Mouse (Mus musculus): ENCODE data around the gene Tmem205. TPM values are rescaled to one million over a fixed set of nuclear protein-coding genes. Genes with fewer than 3 reads are reported as not detected.

The Tmem205 gene
- total RNA-seq, 1 experiment from 2014 or later = 609 TPM

- no peak for DNase-seq
Observed at GRCm38 (mm10) chr9:21916851-21917492, 10.4 kb downstream of the Tmem205 start.

DNA sequence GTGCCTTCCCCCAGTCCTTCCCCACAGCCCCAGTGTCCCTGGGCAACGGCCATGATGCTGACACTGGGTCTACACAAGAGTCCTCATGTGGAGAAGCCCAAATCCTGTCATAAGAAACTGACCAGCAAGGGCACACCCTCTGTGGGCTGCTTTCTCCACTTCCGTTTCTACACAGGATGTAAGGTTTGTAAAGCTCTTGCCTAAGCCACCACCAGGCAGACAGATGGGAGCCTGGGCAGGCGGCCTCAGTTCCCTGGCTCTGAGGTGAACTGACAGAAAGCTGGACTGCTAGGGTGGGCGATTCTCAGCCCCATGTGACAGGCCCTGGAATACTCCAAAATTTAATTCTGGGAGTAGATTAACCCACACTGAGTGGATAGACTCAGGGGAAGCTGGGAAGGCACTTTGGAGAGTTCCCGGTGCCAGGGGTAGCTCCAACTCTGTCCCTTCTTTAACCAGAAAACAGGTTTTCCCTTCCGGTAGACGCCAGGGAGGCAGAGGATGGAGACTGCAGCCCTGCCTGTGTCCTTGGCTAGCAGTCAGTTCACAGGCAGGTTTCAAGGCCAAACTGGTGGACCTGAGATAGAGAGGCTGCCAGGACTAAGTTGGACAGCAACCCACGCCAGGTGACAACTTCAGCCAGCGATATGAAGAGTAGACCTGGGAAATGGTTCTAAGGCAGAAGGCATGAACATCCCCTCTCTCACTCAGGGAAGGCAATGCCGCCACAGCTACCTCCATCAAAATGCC, 17.7 kb downstream of the Tmem205 start:
- DNase-seq = no peak

- DNase-seq = no peak
Observed at GRCm38 (mm10) chr9:21908216-21908615, 19.1 kb downstream of the Tmem205 start.

DNA sequence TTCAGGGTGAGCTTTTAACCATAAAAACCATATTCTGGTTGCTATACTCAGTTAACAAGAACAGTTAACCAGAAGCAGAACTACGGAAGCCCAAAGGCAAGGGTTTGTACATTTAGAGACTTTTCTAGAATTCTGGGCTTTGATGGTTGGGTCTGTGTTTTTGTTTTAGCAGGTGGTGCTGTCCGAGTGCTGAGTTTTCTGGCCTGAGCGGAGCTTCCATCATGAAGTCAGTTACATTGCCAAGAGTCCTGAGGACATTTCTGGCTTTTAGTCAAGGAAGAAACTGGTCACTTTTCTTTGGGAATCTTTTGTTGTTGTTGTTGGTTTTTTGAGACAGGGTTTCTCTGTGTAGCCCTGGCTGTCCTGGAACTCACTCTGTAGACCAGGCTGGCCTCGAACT, 23.3 kb downstream of the Tmem205 start:
- DNase-seq = no peak

- DNase-seq = peak; percentile 56
Observed at GRCm38 (mm10) chr9:21901223-21901820, 26.0 kb downstream of the Tmem205 start.

GRCm38 (mm10) chr9:21889229-21889628, 38.1 kb downstream of the Tmem205 start:
- no peak for DNase-seq

DNA sequence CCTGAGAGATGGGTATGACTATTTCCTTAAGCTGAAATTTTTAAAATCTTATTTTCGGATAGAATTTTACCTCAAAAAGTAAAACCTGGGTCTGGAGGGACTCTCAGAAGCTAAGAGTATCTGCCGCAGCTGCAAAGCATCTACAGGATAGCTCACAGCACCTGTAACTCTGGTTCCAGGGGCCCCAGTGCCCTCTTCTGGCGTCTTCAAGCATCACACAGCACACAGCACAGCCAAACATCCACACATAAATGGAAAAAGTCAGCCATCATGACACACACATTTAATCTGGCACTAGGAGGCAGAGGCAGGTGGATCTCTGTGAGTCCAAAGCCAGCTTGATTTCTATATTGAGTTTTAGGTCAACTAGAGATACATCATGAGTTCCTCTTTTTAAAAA, 50.8 kb downstream of the Tmem205 start:
- DNase-seq = no peak

- no peak for DNase-seq
Observed at GRCm38 (mm10) chr9:21872204-21872603, 55.2 kb downstream of the Tmem205 start.

Other genes with a start within 250 kb of the Tmem205 start
- gene Ldlr, start 204.1 kb downstream of the Tmem205 start, total RNA-seq (2021) = 126 and 145 TPM in 2 replicates
- 4.7 and 5.6 TPM in 2 replicates for gene Spc24, start 167.3 kb downstream of the Tmem205 start, total RNA-seq (2021)
- 37.3 and 46.2 TPM in 2 replicates for gene Kank2, start 128.8 kb downstream of the Tmem205 start, total RNA-seq (2021)
- gene Angptl8, start 92.0 kb downstream of the Tmem205 start, total RNA-seq (2021) = 4.5 and 17.1 TPM in 2 replicates
- 45.6 and 46.0 TPM in 2 replicates for gene Dock6, start 74.9 kb downstream of the Tmem205 start, total RNA-seq (2021)
- 36.3 and 71.9 TPM in 2 replicates for gene Rab3d, start 9.4 kb downstream of the Tmem205 start, total RNA-seq (2021)
- gene Ccdc159, start 85 bp downstream of the Tmem205 start, total RNA-seq (2021) = 13.6 and 19.1 TPM in 2 replicates
- gene Plppr2, start 9.5 kb upstream of the Tmem205 start, total RNA-seq (2021) = 35.6 and 40.5 TPM in 2 replicates
- gene Swsap1, start 28.2 kb upstream of the Tmem205 start, total RNA-seq (2021) = 14.0 and 19.4 TPM in 2 replicates
- 1.6 and 1.8 TPM in 2 replicates for gene Epor, start 36.0 kb upstream of the Tmem205 start, total RNA-seq (2021)
- 33.9 and 66.9 TPM in 2 replicates for gene Rgl3, start 61.9 kb upstream of the Tmem205 start, total RNA-seq (2021)
- gene Ccdc151, start 75.1 kb upstream of the Tmem205 start, total RNA-seq (2021) = 1.3 and 3.7 TPM in 2 replicates
- 161 and 164 TPM in 2 replicates for gene Prkcsh, start 75.2 kb upstream of the Tmem205 start, total RNA-seq (2021)
- gene Elavl3, start 124.5 kb upstream of the Tmem205 start, total RNA-seq (2021) = 0.90 and 2.9 TPM in 2 replicates
- gene Gm49318, start 143.7 kb upstream of the Tmem205 start, total RNA-seq (2021) = not detected in 2 replicates
- gene Zfp653, start 143.8 kb upstream of the Tmem205 start, total RNA-seq (2021) = 9.4 and 12.4 TPM in 2 replicates
- 45.7 and 60.4 TPM in 2 replicates for gene Ecsit, start 157.9 kb upstream of the Tmem205 start, total RNA-seq (2021)
- gene Cnn1, start 171.7 kb upstream of the Tmem205 start, total RNA-seq (2021) = 0.46 and 0.76 TPM in 2 replicates
- gene Elof1, start 189.6 kb upstream of the Tmem205 start, total RNA-seq (2021) = 75.1 and 75.8 TPM in 2 replicates
- 19.0 and 25.4 TPM in 2 replicates for gene Acp5, start 208.2 kb upstream of the Tmem205 start, total RNA-seq (2021)
- 52.5 and 64.8 TPM in 2 replicates for gene Pigyl, start 229.3 kb upstream of the Tmem205 start, total RNA-seq (2021)

All from adrenal gland, postnatal 25 days (tissue).